Mouse (Mus musculus): ENCODE results near the gene Fjx1. TPM values are rescaled to one million over a fixed set of nuclear protein-coding genes. Genes with fewer than 3 reads are reported as not detected.

Fjx1 gene
- polyA plus RNA-seq, 2 experiments = 0.39 to 0.50 TPM

GRCm38 (mm10) chr2:102446851-102447250 is 5.4 kb downstream of the Fjx1 start:
- WGBS (ENCODE audit: insufficient replicate concordance) = 54% methylated on average over 4 of the region's 4 CpGs

DNA sequence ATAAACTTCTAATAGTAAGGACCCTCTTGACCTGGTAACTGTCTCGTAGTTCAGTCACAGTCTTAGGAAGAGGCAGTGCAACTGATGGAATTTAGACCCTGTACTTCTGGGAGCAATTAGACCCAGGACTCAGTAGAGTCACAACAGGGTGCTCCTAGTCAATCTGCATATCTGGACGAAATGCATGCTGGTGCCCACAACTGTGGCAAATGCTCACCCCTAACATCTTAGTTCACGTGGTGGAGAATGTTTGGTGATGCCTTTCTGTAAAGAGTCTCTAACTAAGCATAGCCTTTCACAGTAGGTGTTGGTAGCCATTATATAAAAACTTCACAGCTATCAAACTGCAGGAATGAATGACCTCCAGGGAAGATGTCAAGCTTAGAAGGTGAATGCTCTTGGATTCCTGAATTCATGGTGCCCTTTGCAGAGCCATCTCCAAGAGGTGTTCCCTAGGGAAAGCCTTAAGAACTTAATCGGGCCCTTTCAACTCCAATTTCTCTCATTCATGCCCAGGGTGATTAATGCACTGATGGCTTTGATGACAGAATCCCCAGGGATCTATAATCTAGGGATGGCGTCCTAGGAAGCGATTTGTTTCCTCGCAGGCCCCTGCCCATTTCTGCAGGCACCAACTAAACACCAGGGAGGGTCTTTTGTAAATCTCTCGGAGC is 14.8 kb downstream of the Fjx1 start:
- H3K36me3 ChIP-seq (replicated peaks; ENCODE audit: control insufficient read depth, insufficient read depth, low read depth) = no peaks in the 10 kb centered on the region
- H3K27ac ChIP-seq = no peak overlapping the region
- H3K4me1 ChIP-seq (replicated peaks; ENCODE audit: control insufficient read depth in 2 of 2, insufficient read depth in 2 of 2, low read length in 1 of 2) = no peaks in the 10 kb centered on the region
- DNase-seq (ENCODE audit: low read depth in 3 of 3, low spot score in 3 of 3) (no peak), ATAC-seq (ENCODE audit: insufficient read depth) (no peak)
- H3K9me3 ChIP-seq (ENCODE audit: control insufficient read depth, low read length) = no peaks in the 10 kb centered on the region
- H3K9ac ChIP-seq (replicated peaks) = no peak overlapping the region
- H3K4me3 ChIP-seq (ENCODE audit: insufficient read depth in 1 of 2, low read depth in 2 of 2, low read length in 2 of 2) = no peak overlapping the region
- H3K27me3 ChIP-seq (ENCODE audit: control insufficient read depth, insufficient read depth, low read length) = no peaks in the 10 kb centered on the region
- 50% methylated on average over 8 of the region's 8 CpGs for WGBS (ENCODE audit: insufficient replicate concordance)
- H3K4me2 ChIP-seq (ENCODE audit: low read depth) = no peak overlapping the region
- TF ChIP-seq CTCF (IDR thresholded peaks at IDR 0.05; ENCODE audit: low read depth) (no peak), EP300 (IDR thresholded peaks at IDR 0.05; ENCODE audit: low read depth) (no peak)

More at GRCm38 (mm10) chr2:102446851-102447250, 5.4 kb downstream of the Fjx1 start:
- DNase-seq (ENCODE audit: low read depth in 3 of 3, low spot score in 3 of 3) (no peak), ATAC-seq (ENCODE audit: insufficient read depth) (no peak)
- no peak overlapping the region for H3K4me2 ChIP-seq (ENCODE audit: low read depth)
- TF ChIP-seq EP300 (IDR thresholded peaks at IDR 0.05; ENCODE audit: low read depth) = no peak
- TF ChIP-seq CTCF (IDR thresholded peaks at IDR 0.05; ENCODE audit: low read depth) = no peak
- no peaks in the 10 kb centered on the region for H3K4me1 ChIP-seq (replicated peaks; ENCODE audit: control insufficient read depth in 2 of 2, insufficient read depth in 2 of 2, low read length in 1 of 2)
- H3K36me3 ChIP-seq (replicated peaks; ENCODE audit: control insufficient read depth, insufficient read depth, low read depth) = no peaks in the 10 kb centered on the region
- H3K9ac ChIP-seq (replicated peaks) = no peak overlapping the region
- H3K27ac ChIP-seq = no peak overlapping the region
- peaks cover 25% of the 10 kb centered on the region for H3K27me3 ChIP-seq (ENCODE audit: control insufficient read depth, insufficient read depth, low read length)
- H3K4me3 ChIP-seq (ENCODE audit: insufficient read depth in 1 of 2, low read depth in 2 of 2, low read length in 2 of 2) = no peak overlapping the region
- no peaks in the 10 kb centered on the region for H3K9me3 ChIP-seq (ENCODE audit: control insufficient read depth, low read length)

GRCm38 (mm10) chr2:102433879-102434278 is 18.4 kb downstream of the Fjx1 start:
- no peaks in the 10 kb centered on the region for H3K27me3 ChIP-seq (ENCODE audit: control insufficient read depth, insufficient read depth, low read length)
- H3K9ac ChIP-seq (replicated peaks) = no peak overlapping the region
- TF ChIP-seq CTCF (IDR thresholded peaks at IDR 0.05; ENCODE audit: low read depth) (no peak), EP300 (IDR thresholded peaks at IDR 0.05; ENCODE audit: low read depth) (no peak)
- no peak overlapping the region for H3K4me3 ChIP-seq (ENCODE audit: insufficient read depth in 1 of 2, low read depth in 2 of 2, low read length in 2 of 2)
- H3K4me1 ChIP-seq (replicated peaks; ENCODE audit: control insufficient read depth in 2 of 2, insufficient read depth in 2 of 2, low read length in 1 of 2) = no peaks in the 10 kb centered on the region
- ATAC-seq (ENCODE audit: insufficient read depth) = no peak
- H3K9me3 ChIP-seq (ENCODE audit: control insufficient read depth, low read length) = no peaks in the 10 kb centered on the region
- H3K27ac ChIP-seq = no peak overlapping the region
- H3K4me2 ChIP-seq (ENCODE audit: low read depth) = no peak overlapping the region
- no peak for DNase-seq (ENCODE audit: low read depth in 3 of 3, low spot score in 3 of 3)
- 73% methylated on average over 1 of the region's 1 CpGs for WGBS (ENCODE audit: insufficient replicate concordance)
- H3K36me3 ChIP-seq (replicated peaks; ENCODE audit: control insufficient read depth, insufficient read depth, low read depth) = no peaks in the 10 kb centered on the region

GRCm38 (mm10) chr2:102431084-102431483 is 21.2 kb downstream of the Fjx1 start:
- H3K9me3 ChIP-seq (ENCODE audit: control insufficient read depth, low read length) = no peaks in the 10 kb centered on the region
- H3K4me1 ChIP-seq (replicated peaks; ENCODE audit: control insufficient read depth in 2 of 2, insufficient read depth in 2 of 2, low read length in 1 of 2) = no peaks in the 10 kb centered on the region
- H3K4me2 ChIP-seq (ENCODE audit: low read depth) = no peak overlapping the region
- no peaks in the 10 kb centered on the region for H3K36me3 ChIP-seq (replicated peaks; ENCODE audit: control insufficient read depth, insufficient read depth, low read depth)
- WGBS (ENCODE audit: insufficient replicate concordance) = 34% methylated on average over 4 of the region's 4 CpGs
- no peaks in the 10 kb centered on the region for H3K27me3 ChIP-seq (ENCODE audit: control insufficient read depth, insufficient read depth, low read length)
- no peak for ATAC-seq (ENCODE audit: insufficient read depth)
- TF ChIP-seq EP300 (IDR thresholded peaks at IDR 0.05; ENCODE audit: low read depth) (no peak), CTCF (IDR thresholded peaks at IDR 0.05; ENCODE audit: low read depth) (no peak)
- no peak overlapping the region for H3K9ac ChIP-seq (replicated peaks)
- no peak overlapping the region for H3K4me3 ChIP-seq (ENCODE audit: insufficient read depth in 1 of 2, low read depth in 2 of 2, low read length in 2 of 2)
- no peak for DNase-seq (ENCODE audit: low read depth in 3 of 3, low spot score in 3 of 3)
- no peak overlapping the region for H3K27ac ChIP-seq

DNA sequence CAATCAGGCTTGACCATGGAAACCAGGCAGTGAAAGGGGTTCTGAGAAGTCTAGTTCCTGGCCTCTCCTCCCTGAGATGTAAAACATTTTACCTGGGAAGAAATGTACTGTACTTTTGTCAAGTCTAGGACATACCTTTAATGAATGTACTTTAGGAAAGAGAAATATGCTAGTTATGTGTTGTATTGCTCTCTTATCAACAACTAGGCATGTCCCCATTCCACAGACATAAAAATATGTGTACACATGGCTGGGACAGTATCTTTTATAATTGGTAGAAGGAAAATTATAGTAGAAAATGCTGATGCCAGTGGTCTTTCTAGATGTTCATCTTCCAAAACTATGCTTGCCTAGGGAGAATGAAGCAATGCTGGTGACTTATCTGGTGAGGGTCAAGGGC is 24.3 kb downstream of the Fjx1 start:
- Histone ChIP-seq H3K4me1 (replicated peaks; ENCODE audit: control insufficient read depth in 2 of 2, insufficient read depth in 2 of 2, low read length in 1 of 2) (no peaks in the 10 kb centered on the region), H3K27ac (no peak overlapping the region), H3K4me2 (ENCODE audit: low read depth) (no peak overlapping the region), H3K27me3 (ENCODE audit: control insufficient read depth, insufficient read depth, low read length) (no peaks in the 10 kb centered on the region), H3K9ac (replicated peaks) (no peak overlapping the region), H3K4me3 (ENCODE audit: insufficient read depth in 1 of 2, low read depth in 2 of 2, low read length in 2 of 2) (no peak overlapping the region), H3K9me3 (ENCODE audit: control insufficient read depth, low read length) (no peaks in the 10 kb centered on the region), H3K36me3 (replicated peaks; ENCODE audit: control insufficient read depth, insufficient read depth, low read depth) (no peaks in the 10 kb centered on the region)
- ATAC-seq (ENCODE audit: insufficient read depth) = no peak
- TF ChIP-seq EP300 (IDR thresholded peaks at IDR 0.05; ENCODE audit: low read depth) = no peak
- TF ChIP-seq CTCF (IDR thresholded peaks at IDR 0.05; ENCODE audit: low read depth) = no peak
- DNase-seq (ENCODE audit: low read depth in 3 of 3, low spot score in 3 of 3) = no peak
